Mouse (Mus musculus) stomach, embryonic 14.5 days (tissue): ENCODE measurements around the gene Ttc38. TPM values are rescaled to one million over a fixed set of nuclear protein-coding genes. Genes with fewer than 3 reads are reported as not detected.
A peak's percentile ranks its signal among the peaks of the same experiment; 100 is the strongest.

Experiments
- ATAC-seq: fragments of 200-750 bp; cut with Nextera tagmentation; 2 replicates; pipeline ENCODE4 v1.8.0; 2017; ENCODE audit warnings: low read depth, moderate TSS enrichment; ENCODE audit not compliant: insufficient number of reproducible peaks, insufficient read depth, low FRiP score
- H3K27ac ChIP-seq: fragments of 300-500 bp; sonication (generic); 2 replicates; pipeline ENCODE4 v1.5.1; 2014; ENCODE audit warnings: mild to moderate bottlenecking, low read length, moderate library complexity, mixed read lengths
- H3K27me3 ChIP-seq: fragments of 300-500 bp; sonication (generic); 2 replicates; pipeline ENCODE4 v1.6.1; 2014; ENCODE audit warnings: low read length, control low read depth, mixed read lengths; ENCODE audit not compliant: control insufficient read depth, insufficient read depth
- H3K36me3 ChIP-seq: fragments of 300-500 bp; sonication (generic); 2 replicates; pipeline ENCODE4 v1.6.1; 2014; ENCODE audit warnings: mild to moderate bottlenecking, control low read depth, low read length, moderate library complexity, mixed read lengths; ENCODE audit not compliant: control insufficient read depth, insufficient read depth
- H3K4me1 ChIP-seq: fragments of 300-500 bp; sonication (generic); 2 replicates; pipeline ENCODE4 v1.6.1; 2014; ENCODE audit warnings: low read length, control low read depth, mixed read lengths; ENCODE audit not compliant: control insufficient read depth, insufficient read depth
- H3K4me2 ChIP-seq: fragments of 300-500 bp; sonication (generic); replicated peaks from 2 replicates; pipeline ENCODE4 v1.6.1; 2014; ENCODE audit warnings: low read depth, low read length, control low read depth
- H3K4me3 ChIP-seq: fragments of 300-500 bp; sonication (generic); 2 replicates; pipeline ENCODE4 v1.5.1; 2014; ENCODE audit warnings: low read depth, low read length, control low read depth
- H3K9ac ChIP-seq: fragments of 300-500 bp; sonication (generic); replicated peaks from 2 replicates; pipeline ENCODE4 v1.6.1; 2014; ENCODE audit warnings: low read depth, mild to moderate bottlenecking, control low read depth, low read length, moderate library complexity, mixed read lengths
- H3K9me3 ChIP-seq: fragments of 300-500 bp; sonication (generic); 2 replicates; pipeline ENCODE4 v1.6.1; 2016; ENCODE audit warnings: low read depth, low read length, control low read depth; ENCODE audit not compliant: control insufficient read depth
- WGBS: fragments of 180-500 bp; shearing (Covaris S2); extraction: QIAGEN DNeasy Blood & Tissue Kit; methylation state at CpG from one replicate; pipeline ENCODE4 v1.1.7; 2014; 5-methylcytosine and 5-hydroxymethylcytosine counted together
- polyA plus RNA-seq: library from polyadenylated mRNA; unstranded; fragments of >200 nt; fragmentation: Nextera tagmentation; extraction: Ambion mirVana; gene quantifications from 2 replicates; pipeline ENCODE4 v1.2.1, GENCODE M21; 2014

Gene Ttc38
- polyA plus RNA-seq, 1 experiment from 2014 or later: 6.7 TPM

DNA sequence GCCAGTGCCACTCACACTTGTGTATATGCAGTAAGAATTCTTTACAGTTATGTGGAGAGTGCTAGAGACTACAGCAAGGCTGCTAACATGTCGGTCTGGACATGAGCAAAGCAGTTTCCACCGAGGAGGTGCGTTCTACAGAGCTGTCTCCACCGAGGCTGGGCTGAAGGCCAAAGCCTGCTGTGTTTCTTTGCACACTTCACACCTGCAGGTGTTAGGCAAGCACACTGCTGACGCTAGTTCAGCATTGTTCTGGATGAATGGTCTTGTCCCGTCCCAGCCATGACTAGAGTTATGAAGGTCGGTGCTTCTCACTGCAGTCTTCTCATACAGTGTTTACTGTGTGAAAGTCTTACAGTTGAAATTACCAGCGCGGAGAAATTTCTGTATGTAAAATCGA is 59.9 kb downstream of the Ttc38 start:
- 86% methylated on average over 10 of the region's 10 CpGs for WGBS

DNA sequence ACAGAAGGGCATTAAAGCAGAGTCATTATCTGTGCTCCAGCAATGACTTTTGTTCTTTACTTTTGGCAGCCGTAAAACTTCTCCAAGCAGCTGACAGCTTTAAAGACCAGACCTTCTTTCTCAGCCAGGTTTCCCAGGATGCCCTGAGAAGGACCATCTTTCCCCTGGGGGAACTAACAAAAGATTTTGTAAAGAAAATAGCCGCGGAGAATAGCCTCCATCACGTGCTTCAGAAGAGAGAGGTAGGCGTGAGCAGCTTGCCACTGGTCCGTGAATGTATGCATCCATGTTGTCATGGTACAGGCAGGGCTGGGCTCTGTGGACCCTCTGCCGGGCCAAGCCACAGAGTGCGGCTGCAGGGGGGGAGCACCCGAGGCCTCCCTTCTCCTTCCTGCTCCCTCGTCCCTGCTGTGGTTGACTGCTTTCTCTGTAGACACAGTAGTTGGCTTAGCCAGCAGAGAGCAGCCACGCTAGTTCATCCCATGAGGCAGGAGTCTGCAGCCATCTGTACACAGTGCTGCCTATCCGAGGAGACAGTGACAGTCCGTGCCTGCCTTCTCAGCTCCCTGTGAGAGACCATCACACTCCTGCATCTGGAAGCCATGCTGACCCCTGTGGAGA is 60.5 kb downstream of the Ttc38 start:
- H3K9me3 ChIP-seq: no peaks in the 10 kb centered on the region

More for the DNA sequence above, 59.9 kb downstream of the Ttc38 start:
- Histone ChIP-seq H3K4me2 (no peak overlapping the region), H3K27me3 (no peaks in the 10 kb centered on the region), H3K9ac (no peak overlapping the region), H3K36me3 (peaks cover 46% of the 10 kb centered on the region), H3K9me3 (no peaks in the 10 kb centered on the region), H3K27ac (no peak overlapping the region), H3K4me1 (no peaks in the 10 kb centered on the region), H3K4me3 (no peak overlapping the region)
- ATAC-seq: no peak

DNA sequence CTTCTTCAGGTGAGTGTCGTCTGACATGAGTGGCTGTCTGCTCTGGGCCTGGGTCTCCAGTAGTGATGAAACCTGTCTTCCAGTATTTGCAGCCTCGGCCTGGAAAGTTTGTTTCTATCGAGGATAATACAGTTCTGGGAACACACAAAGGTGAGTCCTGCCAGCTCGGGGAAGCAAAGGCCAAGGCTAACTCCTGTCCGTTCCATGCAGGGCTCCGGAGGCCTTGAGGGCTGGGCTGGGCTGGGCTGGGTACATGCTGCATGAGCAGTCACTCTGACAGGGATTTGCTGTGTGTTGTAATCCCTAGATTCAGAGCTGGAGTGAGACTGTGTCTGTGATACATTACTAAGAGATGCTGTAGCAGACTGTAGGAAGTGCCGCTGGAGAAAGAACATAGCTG is 61.8 kb downstream of the Ttc38 start:
- H3K4me2 ChIP-seq: no peak overlapping the region
- no peaks in the 10 kb centered on the region for H3K9me3 ChIP-seq
- H3K27me3 ChIP-seq: no peaks in the 10 kb centered on the region
- no peak overlapping the region for H3K4me3 ChIP-seq
- no peak overlapping the region for H3K9ac ChIP-seq
- H3K27ac ChIP-seq: no peak overlapping the region
- peaks cover 56% of the 10 kb centered on the region for H3K36me3 ChIP-seq
- H3K4me1 ChIP-seq: no peaks in the 10 kb centered on the region
- 90% methylated on average over 7 of the region's 7 CpGs for WGBS
- ATAC-seq: no peak

More for the DNA sequence above, 60.5 kb downstream of the Ttc38 start:
- 85% methylated on average over 13 of the region's 13 CpGs for WGBS
- Histone ChIP-seq H3K27me3 (no peaks in the 10 kb centered on the region), H3K27ac (no peak overlapping the region), H3K4me1 (no peaks in the 10 kb centered on the region), H3K36me3 (peaks cover 52% of the 10 kb centered on the region), H3K4me2 (no peak overlapping the region), H3K4me3 (no peak overlapping the region), H3K9ac (no peak overlapping the region)
- ATAC-seq: no peak

DNA sequence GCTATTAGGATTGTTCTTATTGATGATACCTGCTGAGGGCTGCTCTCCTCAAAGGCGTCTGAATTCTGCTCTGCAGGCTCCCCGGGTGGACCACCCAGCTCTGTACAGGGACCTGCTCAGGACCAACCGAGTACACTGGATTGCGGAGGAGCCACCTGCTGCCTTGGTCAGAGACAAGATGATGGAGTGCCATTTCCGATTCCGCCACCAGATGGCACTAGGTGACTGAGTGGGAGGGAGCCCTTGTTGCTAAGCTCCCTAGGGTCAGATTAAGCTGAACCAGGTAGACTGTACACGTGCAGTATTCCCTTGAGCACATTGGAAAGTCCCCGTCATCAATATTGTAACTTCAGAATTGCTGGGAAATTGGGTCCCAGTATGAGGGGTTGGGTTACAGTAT is 64.2 kb downstream of the Ttc38 start:
- no peak overlapping the region for H3K9ac ChIP-seq
- ATAC-seq: peak; percentile 55; the same call in 1 of the 2 replicates
- H3K9me3 ChIP-seq: no peaks in the 10 kb centered on the region
- H3K4me3 ChIP-seq: no peak overlapping the region
- H3K4me2 ChIP-seq: no peak overlapping the region
- H3K36me3 ChIP-seq: peaks cover 51% of the 10 kb centered on the region
- WGBS: 13% methylated on average over 8 of the region's 8 CpGs
- H3K27ac ChIP-seq: no peak overlapping the region
- no peaks in the 10 kb centered on the region for H3K27me3 ChIP-seq
- no peaks in the 10 kb centered on the region for H3K4me1 ChIP-seq

DNA sequence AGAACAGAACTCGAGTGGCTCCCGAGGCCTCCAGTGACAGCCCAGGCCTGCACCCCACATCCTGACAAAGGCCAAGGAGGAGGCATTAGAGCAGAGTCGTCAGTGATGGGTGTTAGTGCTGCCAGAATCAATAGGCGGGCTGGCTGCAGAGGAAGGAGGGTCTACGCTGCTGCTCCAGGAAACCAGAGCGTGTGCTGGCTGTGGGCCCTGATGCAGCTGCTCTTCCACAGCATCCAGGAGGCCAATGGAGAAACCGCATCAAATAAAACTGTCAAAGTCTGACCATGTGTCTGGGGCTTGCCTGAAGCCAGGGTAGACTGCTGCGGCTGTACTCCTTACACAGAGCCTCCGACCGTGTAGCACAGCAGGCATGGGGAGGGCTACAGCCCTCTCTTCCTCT is 65.0 kb downstream of the Ttc38 start:
- Histone ChIP-seq H3K9me3 (no peaks in the 10 kb centered on the region), H3K4me3 (no peak overlapping the region), H3K27ac (no peak overlapping the region), H3K4me1 (no peaks in the 10 kb centered on the region), H3K36me3 (peaks cover 44% of the 10 kb centered on the region), H3K27me3 (no peaks in the 10 kb centered on the region), H3K4me2 (no peak overlapping the region), H3K9ac (no peak overlapping the region)
- ATAC-seq: no peak
- WGBS: 88% methylated on average over 10 of the region's 10 CpGs

DNA sequence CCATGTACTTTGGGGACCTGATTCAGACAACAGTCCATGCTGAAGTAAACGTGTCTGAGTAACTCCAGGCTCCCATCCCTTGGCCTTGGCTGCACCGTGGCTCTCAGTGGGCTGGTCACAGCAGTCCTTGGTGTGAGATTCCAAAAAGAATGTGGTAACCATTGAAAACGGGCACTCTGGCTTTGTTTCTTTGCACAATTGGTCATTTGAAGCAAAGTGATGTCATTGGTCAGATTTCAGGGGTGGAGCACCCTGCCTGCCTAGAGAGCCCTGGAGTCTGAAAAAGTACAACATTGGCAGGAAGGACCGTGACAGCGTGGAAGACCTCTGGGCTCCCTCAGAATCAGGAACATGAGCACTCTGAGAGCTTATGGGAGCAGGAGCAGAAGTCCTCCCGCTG is 67.3 kb downstream of the Ttc38 start:
- Histone ChIP-seq H3K27me3 (no peaks in the 10 kb centered on the region), H3K4me3 (no peak overlapping the region), H3K36me3 (peaks cover 27% of the 10 kb centered on the region), H3K4me2 (no peak overlapping the region), H3K9ac (no peak overlapping the region), H3K4me1 (no peaks in the 10 kb centered on the region), H3K27ac (no peak overlapping the region), H3K9me3 (no peaks in the 10 kb centered on the region)
- ATAC-seq: no peak
- WGBS: 70% methylated on average over 6 of the region's 6 CpGs

DNA sequence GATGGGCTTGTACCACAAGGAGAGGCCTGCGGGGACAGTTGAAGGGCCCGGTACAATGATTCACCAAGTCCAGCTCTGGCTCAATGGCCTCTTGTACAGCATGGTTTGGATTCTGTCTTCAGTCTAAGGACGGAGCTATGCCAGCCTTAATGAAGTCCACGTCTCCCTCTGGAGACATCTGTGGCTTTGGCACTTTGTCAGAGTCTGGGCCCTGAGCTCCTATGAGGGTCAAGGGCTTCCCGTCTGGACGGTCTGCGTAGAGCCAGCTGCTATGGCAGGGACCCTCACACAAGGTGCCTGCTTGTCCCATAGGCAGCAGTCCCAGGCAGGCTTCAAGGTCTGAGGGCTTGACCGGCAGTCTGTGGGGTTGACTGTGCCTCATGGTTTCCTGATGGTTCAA is 68.2 kb downstream of the Ttc38 start:
- H3K4me1 ChIP-seq: no peaks in the 10 kb centered on the region
- H3K9me3 ChIP-seq: no peaks in the 10 kb centered on the region
- H3K9ac ChIP-seq: no peak overlapping the region
- no peaks in the 10 kb centered on the region for H3K27me3 ChIP-seq
- peaks cover 21% of the 10 kb centered on the region for H3K36me3 ChIP-seq
- no peak overlapping the region for H3K4me2 ChIP-seq
- 72% methylated on average over 8 of the region's 8 CpGs for WGBS
- ATAC-seq: no peak
- H3K4me3 ChIP-seq: no peak overlapping the region
- H3K27ac ChIP-seq: no peak overlapping the region

DNA sequence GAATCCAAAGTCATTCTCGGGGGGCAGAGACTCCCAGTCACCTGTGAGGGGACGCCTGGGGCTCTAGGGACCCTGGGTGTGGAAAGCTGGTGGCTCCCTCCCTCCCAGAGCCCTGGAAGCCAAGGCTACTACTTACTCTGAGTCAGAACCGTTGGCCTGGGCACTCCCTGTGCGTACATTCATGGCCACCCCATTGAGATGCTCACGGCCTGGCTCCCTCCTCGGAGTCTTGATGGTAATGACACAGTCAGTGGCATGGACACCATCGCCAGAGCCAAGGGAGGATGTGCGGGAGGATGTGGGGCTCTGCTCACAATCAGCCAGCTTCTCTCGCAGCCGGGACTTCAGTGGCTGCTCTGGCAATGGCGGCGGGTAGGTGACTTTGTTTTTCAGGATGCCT is 68.7 kb downstream of the Ttc38 start:
- no peak overlapping the region for H3K27ac ChIP-seq
- H3K4me3 ChIP-seq: no peak overlapping the region
- H3K9ac ChIP-seq: no peak overlapping the region
- no peak for ATAC-seq
- H3K36me3 ChIP-seq: peaks cover 21% of the 10 kb centered on the region
- 81% methylated on average over 12 of the region's 12 CpGs for WGBS
- H3K4me1 ChIP-seq: no peaks in the 10 kb centered on the region
- H3K4me2 ChIP-seq: no peak overlapping the region
- H3K27me3 ChIP-seq: no peaks in the 10 kb centered on the region
- H3K9me3 ChIP-seq: no peaks in the 10 kb centered on the region

DNA sequence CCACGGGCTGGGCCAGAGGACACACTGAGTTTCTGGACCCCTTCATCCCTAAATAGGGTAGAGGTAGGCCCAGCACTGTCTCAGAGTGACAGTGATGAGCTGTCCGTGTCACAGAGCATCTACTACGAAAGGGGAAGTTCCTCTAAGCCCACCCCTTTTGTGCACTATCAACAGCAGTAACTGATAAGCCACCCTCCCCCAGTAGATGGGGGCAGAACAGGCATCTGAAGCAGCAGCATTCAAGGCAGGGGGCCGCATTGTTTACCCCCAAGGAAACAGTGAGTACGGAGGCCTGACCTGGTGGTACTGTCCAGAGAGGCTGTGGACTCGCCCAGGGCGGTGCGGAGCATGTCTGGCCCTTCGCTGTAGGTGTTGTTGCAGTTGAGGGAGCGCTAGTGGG is 70.4 kb downstream of the Ttc38 start:
- Histone ChIP-seq H3K4me1 (no peaks in the 10 kb centered on the region), H3K9me3 (no peaks in the 10 kb centered on the region), H3K4me2 (no peak overlapping the region), H3K9ac (no peak overlapping the region), H3K4me3 (no peak overlapping the region), H3K27me3 (no peaks in the 10 kb centered on the region), H3K27ac (no peak overlapping the region), H3K36me3 (peaks cover 7% of the 10 kb centered on the region)
- ATAC-seq: no peak
- 80% methylated on average over 10 of the region's 10 CpGs for WGBS
